Mouse (Mus musculus) spleen, adult 2 months (tissue): ENCODE results near the gene Gm3435. TPM values are rescaled to one million over a fixed set of nuclear protein-coding genes. Genes with fewer than 3 reads are reported as not detected.
"Not testable (repeated sequence)": the region's sequence is repeated elsewhere in the genome, so short reads cannot be mapped to it uniquely, and the experiment has no call there.

Source experiments
- DNase-seq, 2 experiments: peaks; one replicate each; pipeline versions ENCODE4 v3.0.0 to v3.0.0-alpha.2; 2012 to 2021; ENCODE audit warnings: low spot score in 2 of 2, low read depth in 1 of 2
- H3K27ac ChIP-seq: fragments of 200-500 bp; 2 replicates; pipeline ENCODE4 v1.5.1; 2012; ENCODE audit warnings: low read length, inconsistent platforms; ENCODE audit not compliant: insufficient read depth
- H3K27me3 ChIP-seq: fragments of 200-500 bp; 2 replicates; pipeline ENCODE4 v1.6.1; 2012; ENCODE audit warnings: mild to moderate bottlenecking, moderate library complexity, low read length, inconsistent platforms; ENCODE audit not compliant: control insufficient read depth, insufficient read depth
- H3K36me3 ChIP-seq: fragments of 200-500 bp; 2 replicates; pipeline ENCODE4 v1.6.1; 2012; ENCODE audit warnings: mild to moderate bottlenecking, low read length, inconsistent platforms; ENCODE audit not compliant: control insufficient read depth, insufficient read depth
- H3K4me1 ChIP-seq: fragments of 200-500 bp; 2 replicates; pipeline ENCODE4 v1.6.1; 2011; ENCODE audit warnings: inconsistent platforms; ENCODE audit not compliant: control insufficient read depth, insufficient read depth, insufficient read length
- H3K4me3 ChIP-seq: fragments of 200-500 bp; 2 replicates; pipeline ENCODE4 v1.5.1; 2011; ENCODE audit warnings: mild to moderate bottlenecking, inconsistent platforms; ENCODE audit not compliant: insufficient read depth, insufficient read length; ENCODE audit errors: extremely low read depth
- CTCF ChIP-seq: fragments of 200-500 bp; IDR thresholded peaks from 2 replicates; pipeline ENCODE4 v1.5.1; 2011; ENCODE audit warnings: mild to moderate bottlenecking, inconsistent platforms; ENCODE audit not compliant: insufficient read depth, insufficient read length, insufficient replicate concordance; ENCODE audit errors: extremely low read depth
- POLR2A ChIP-seq: fragments of 200-500 bp; IDR thresholded peaks from 2 replicates; pipeline ENCODE4 v1.6.1; 2011; ENCODE audit warnings: low read depth, low read length, inconsistent platforms
- WGBS: fragments of 180-500 bp; shearing (Covaris S2); methylation state at CpG from one replicate; pipeline ENCODE4 v1.1.7; 2018; 5-methylcytosine and 5-hydroxymethylcytosine counted together
- polyA plus RNA-seq: library from polyadenylated mRNA; depleted of rRNA; stranded (reverse); fragments of >200 nt; gene quantifications from 2 replicates; pipeline ENCODE4 v1.2.3, GENCODE M21; 2012

Gm3435 gene
- polyA plus RNA-seq, 1 experiment, result 0.67 TPM

- H3K36me3 ChIP-seq, H3K4me3 ChIP-seq, H3K4me1 ChIP-seq, H3K27ac ChIP-seq, H3K27me3 ChIP-seq: not testable (repeated sequence)
- peak in 1 of 2 experiments; percentile 10 for DNase-seq
- no CpG with 5 or more reads among the region's 56 CpGs for WGBS
Observed at GRCm38 (mm10) chr17:15041175-15041729, 31.3 kb downstream of the Gm3435 start, which contains the start of the genes Ermard, Tcte3 and Gm3448. TSS of gene Ermard (plus strand) at chr17:15041208. TSS of gene Tcte3 (minus strand) at chr17:15041488. TSS of gene Gm3448 (minus strand) at chr17:15041537.

- WGBS, result no CpG with 5 or more reads among the region's 1 CpGs
- not testable (repeated sequence) for H3K4me3 ChIP-seq, H3K27ac ChIP-seq, H3K36me3 ChIP-seq, H3K27me3 ChIP-seq, DNase-seq, H3K4me1 ChIP-seq
Observed at GRCm38 (mm10) chr17:15050338-15050737, 40.4 kb downstream of the Gm3435 start.

- peaks cover 11% of the 10 kb centered on the region for H3K36me3 ChIP-seq
- H3K4me3 ChIP-seq, H3K4me1 ChIP-seq, H3K27me3 ChIP-seq, DNase-seq, H3K27ac ChIP-seq: not testable (repeated sequence)
- 80% methylated on average over 1 of the region's 1 CpGs for WGBS
Observed at GRCm38 (mm10) chr17:15052766-15053165, 42.8 kb downstream of the Gm3435 start.

- over 99% methylated on average over 6 of the region's 8 CpGs for WGBS
- H3K4me1 ChIP-seq, H3K4me3 ChIP-seq, DNase-seq, H3K27ac ChIP-seq, H3K27me3 ChIP-seq: not testable (repeated sequence)
- peaks cover 15% of the 10 kb centered on the region for H3K36me3 ChIP-seq
Observed at GRCm38 (mm10) chr17:15053183-15053828, 43.3 kb downstream of the Gm3435 start.

GRCm38 (mm10) chr17:15053829-15054200, 43.8 kb downstream of the Gm3435 start:
- 98% methylated on average over 13 of the region's 13 CpGs for WGBS
- H3K4me3 ChIP-seq, H3K27ac ChIP-seq, H3K27me3 ChIP-seq, DNase-seq, H3K4me1 ChIP-seq: not testable (repeated sequence)
- H3K36me3 ChIP-seq, result peaks cover 17% of the 10 kb centered on the region

- H3K4me1 ChIP-seq, result no peaks in the 10 kb centered on the region
- H3K36me3 ChIP-seq, result peaks cover 25% of the 10 kb centered on the region
- no peak overlapping the region for H3K27ac ChIP-seq
- 82% methylated on average over 4 of the region's 4 CpGs for WGBS
- TF ChIP-seq POLR2A (no peak), CTCF (no peak)
- H3K27me3 ChIP-seq, result no peaks in the 10 kb centered on the region
- no peak overlapping the region for H3K4me3 ChIP-seq
- DNase-seq, result no peak
Observed at GRCm38 (mm10) chr17:15055925-15056324, 45.9 kb downstream of the Gm3435 start.

- no peak overlapping the region for H3K4me3 ChIP-seq
Observed at GRCm38 (mm10) chr17:15058161-15058591, 48.2 kb downstream of the Gm3435 start.

More at GRCm38 (mm10) chr17:15058161-15058591, 48.2 kb downstream of the Gm3435 start:
- no peaks in the 10 kb centered on the region for H3K4me1 ChIP-seq
- no peak overlapping the region for H3K27ac ChIP-seq
- peaks cover 32% of the 10 kb centered on the region for H3K36me3 ChIP-seq
- no peaks in the 10 kb centered on the region for H3K27me3 ChIP-seq
- TF ChIP-seq POLR2A, result no peak
- no peak for TF ChIP-seq CTCF
- WGBS, result 91% methylated on average over 5 of the region's 5 CpGs
- DNase-seq, result no peak
